Mouse (Mus musculus) bone marrow, adult 2 months (tissue): ENCODE data around the gene Trpm3. TPM values are rescaled to one million over a fixed set of nuclear protein-coding genes. Genes with fewer than 3 reads are reported as not detected.

ENCODE experiments used
- H3K27ac ChIP-seq: fragments of 200-500 bp; 2 replicates; pipeline ENCODE4 v1.5.1; 2012; ENCODE audit warnings: low read depth, mild to moderate bottlenecking, control low read depth, inconsistent platforms, low read length; ENCODE audit not compliant: control insufficient read depth, poor library complexity, insufficient read depth
- H3K4me1 ChIP-seq: fragments of 200-500 bp; 2 replicates; pipeline ENCODE4 v1.6.1; 2011; ENCODE audit warnings: low read length; ENCODE audit not compliant: control insufficient read depth, insufficient read depth
- H3K4me3 ChIP-seq: fragments of 200-500 bp; replicated peaks from 2 replicates; pipeline ENCODE3; 2011; ENCODE audit warnings: mild to moderate bottlenecking, low read depth, low read length, control low read depth; ENCODE audit not compliant: control insufficient read depth
- CTCF ChIP-seq: fragments of 200-500 bp; IDR thresholded peaks from 2 replicates; pipeline ENCODE4 v1.5.1; 2011; ENCODE audit warnings: low read length, control low read depth; ENCODE audit not compliant: control insufficient read depth, insufficient read depth
- POLR2A ChIP-seq: fragments of 200-500 bp; IDR thresholded peaks from 2 replicates; pipeline ENCODE4 v1.6.1; 2011; ENCODE audit warnings: low read depth, mild to moderate bottlenecking, control low read depth, low read length, borderline replicate concordance; ENCODE audit not compliant: control insufficient read depth
- WGBS: fragments of 180-500 bp; shearing (Covaris S2); methylation state at CpG from one replicate; pipeline ENCODE4 v1.1.7; 2018; 5-methylcytosine and 5-hydroxymethylcytosine counted together
- polyA plus RNA-seq: library from polyadenylated mRNA; stranded (reverse); fragments of >200 nt; gene quantifications from 2 replicates; pipeline ENCODE4 v1.2.4, GENCODE M21; 2011; ENCODE audit warnings: low replicate concordance; ENCODE audit not compliant: missing spikeins, insufficient read depth, insufficient read length

Gene Trpm3
- polyA plus RNA-seq, 1 experiment, result 1.8 TPM

DNA sequence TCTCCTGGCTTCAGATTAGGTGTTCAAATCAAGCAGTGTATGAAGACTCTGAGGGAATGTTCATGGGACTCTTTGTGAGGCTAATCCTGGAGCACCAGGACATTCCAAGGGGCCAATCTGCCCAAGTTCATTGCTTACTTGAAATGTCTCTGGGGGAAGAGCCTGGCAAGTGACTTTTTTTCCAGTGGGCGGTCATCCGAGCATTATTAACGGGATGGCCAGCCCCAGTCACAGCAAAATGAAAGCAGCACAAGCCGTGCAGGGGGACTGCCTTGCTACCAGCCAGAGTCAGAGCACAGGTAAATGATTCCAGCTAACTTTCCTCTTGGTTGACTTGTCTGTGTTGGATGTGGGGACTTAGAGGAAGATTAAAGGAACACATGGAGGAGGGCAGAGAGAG lies 553.7 kb downstream of the Trpm3 start:
- TF ChIP-seq CTCF, result no peak
- no peak for TF ChIP-seq POLR2A
- H3K4me3 ChIP-seq, result no peak overlapping the region
- WGBS, result 76% methylated on average over 4 of the region's 4 CpGs
- no peaks in the 10 kb centered on the region for H3K4me1 ChIP-seq
- no peak overlapping the region for H3K27ac ChIP-seq

DNA sequence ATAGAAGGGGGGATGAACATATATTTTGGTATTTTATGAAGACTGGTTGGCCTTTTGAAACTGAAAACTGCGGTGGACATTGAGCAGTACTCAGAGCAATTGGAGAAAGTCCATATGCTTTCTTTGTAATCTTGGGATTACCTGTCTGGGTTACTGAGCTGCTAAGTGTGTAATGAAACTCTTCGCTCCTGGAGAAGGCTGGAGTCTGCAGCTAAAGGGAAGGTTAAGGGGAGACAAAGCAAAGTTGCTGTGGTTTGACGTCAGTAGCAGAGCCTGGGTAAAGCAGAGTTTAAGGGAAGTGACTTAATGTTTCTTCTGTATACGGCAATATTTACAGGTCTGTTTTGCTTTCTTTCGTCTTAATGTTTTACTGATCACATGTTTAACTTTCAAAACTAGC lies 554.1 kb downstream of the Trpm3 start:
- WGBS, result 59% methylated on average over 5 of the region's 5 CpGs
- no peaks in the 10 kb centered on the region for H3K4me1 ChIP-seq
- H3K4me3 ChIP-seq, result no peak overlapping the region
- no peak for TF ChIP-seq CTCF
- H3K27ac ChIP-seq, result no peak overlapping the region

GRCm38 (mm10) chr19:22695423-22695822 lies 556.6 kb downstream of the Trpm3 start:
- Histone ChIP-seq H3K27ac (no peak overlapping the region), H3K4me1 (no peaks in the 10 kb centered on the region), H3K4me3 (no peak overlapping the region)
- WGBS, result 71% methylated on average over 2 of the region's 2 CpGs
- TF ChIP-seq CTCF (no peak), POLR2A (no peak)

DNA sequence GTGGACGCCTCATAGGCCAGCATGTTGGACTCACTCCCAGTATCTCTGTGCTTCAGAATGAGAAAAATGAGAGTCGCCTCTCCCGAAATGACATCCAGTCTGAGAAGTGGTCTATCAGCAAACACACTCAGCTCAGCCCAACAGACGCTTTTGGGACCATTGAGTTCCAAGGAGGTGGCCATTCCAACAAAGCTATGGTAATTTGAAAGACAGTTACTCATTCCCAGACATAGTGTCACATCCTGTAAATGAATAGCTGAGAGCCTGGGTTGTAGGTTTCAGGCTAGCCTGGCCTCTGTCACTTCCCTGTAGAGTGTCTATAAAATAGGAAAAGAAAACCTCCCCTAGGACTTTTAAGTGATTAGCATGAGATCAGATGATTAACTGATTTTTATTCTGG lies 559.9 kb downstream of the Trpm3 start:
- WGBS, result 81% methylated on average over 4 of the region's 4 CpGs
- TF ChIP-seq POLR2A, result no peak
- no peak for TF ChIP-seq CTCF
- Histone ChIP-seq H3K4me1 (no peaks in the 10 kb centered on the region), H3K27ac (no peak overlapping the region), H3K4me3 (no peak overlapping the region)

GRCm38 (mm10) chr19:22700871-22701651 lies 562.2 kb downstream of the Trpm3 start:
- TF ChIP-seq CTCF (no peak), POLR2A (no peak)
- Histone ChIP-seq H3K4me1 (no peaks in the 10 kb centered on the region), H3K4me3 (no peak overlapping the region), H3K27ac (no peak overlapping the region)
- 75% methylated on average over 5 of the region's 5 CpGs for WGBS

- Histone ChIP-seq H3K4me3 (no peak overlapping the region), H3K4me1 (no peaks in the 10 kb centered on the region), H3K27ac (no peak overlapping the region)
- no peak for TF ChIP-seq POLR2A
- TF ChIP-seq CTCF, result no peak
- WGBS, result 84% methylated on average over 6 of the region's 6 CpGs
These were observed 565.0 kb downstream of the Trpm3 start for GRCm38 (mm10) chr19:22703876-22704275.

DNA sequence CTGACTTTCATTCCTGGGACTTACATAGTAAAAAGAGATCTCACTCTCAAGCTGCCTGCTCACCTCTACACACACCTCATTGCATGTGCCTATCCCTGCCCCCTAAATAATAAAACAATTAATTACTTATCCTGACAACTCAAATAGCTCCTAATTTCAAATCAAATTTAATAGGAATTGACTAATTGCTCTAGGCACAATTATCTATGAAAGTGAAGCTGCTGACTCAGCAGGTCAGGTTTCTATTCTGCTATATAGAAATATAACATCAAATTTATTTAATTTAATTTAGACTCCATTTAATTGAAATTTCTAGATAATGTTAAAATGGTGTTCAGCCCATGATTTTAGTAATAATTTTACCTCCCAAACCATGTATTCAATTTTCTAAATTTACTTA lies 566.6 kb downstream of the Trpm3 start:
- Histone ChIP-seq H3K27ac (no peak overlapping the region), H3K4me1 (no peaks in the 10 kb centered on the region), H3K4me3 (no peak overlapping the region)
- TF ChIP-seq CTCF, result no peak
- TF ChIP-seq POLR2A, result no peak

GRCm38 (mm10) chr19:22719027-22719426 lies 580.2 kb downstream of the Trpm3 start:
- no peaks in the 10 kb centered on the region for H3K4me1 ChIP-seq
- no peak overlapping the region for H3K27ac ChIP-seq
- no peak overlapping the region for H3K4me3 ChIP-seq
- WGBS, result 76% methylated on average over 2 of the region's 2 CpGs
- TF ChIP-seq POLR2A, result no peak
- TF ChIP-seq CTCF, result no peak

DNA sequence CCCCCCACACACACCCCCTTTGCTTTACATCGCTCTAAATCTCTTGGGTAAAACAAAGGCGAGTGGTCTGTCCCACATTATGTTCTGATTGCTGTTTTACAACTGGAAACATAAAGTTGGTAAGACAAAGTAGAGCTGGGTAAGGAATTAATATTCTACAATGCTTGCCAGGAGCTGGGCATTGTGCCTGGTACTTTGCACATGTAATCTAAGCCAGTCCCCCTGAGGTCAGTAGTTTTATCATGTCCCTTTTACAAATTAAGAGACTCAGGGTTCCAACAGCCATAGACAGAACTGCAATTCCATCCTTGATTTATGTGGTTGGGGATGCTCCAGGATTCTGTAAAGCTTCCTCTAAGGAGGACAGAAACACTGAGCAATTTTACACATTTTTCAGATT lies 591.0 kb downstream of the Trpm3 start:
- no peak overlapping the region for H3K27ac ChIP-seq
- TF ChIP-seq POLR2A (no peak), CTCF (no peak)
- H3K4me1 ChIP-seq, result no peaks in the 10 kb centered on the region
- no peak overlapping the region for H3K4me3 ChIP-seq
- 86% methylated on average over 2 of the region's 2 CpGs for WGBS
